Mouse (Mus musculus): ENCODE results near the gene Gm20897. TPM values are rescaled to one million over a fixed set of nuclear protein-coding genes. Genes with fewer than 3 reads are reported as not detected.
"Not testable (repeated sequence)": the region's sequence is repeated elsewhere in the genome, so short reads cannot be mapped to it uniquely, and the experiment has no call there.

Gene Gm20897
- polyA plus RNA-seq (2014; fragmentation: Nextera tagmentation; extraction: Ambion mirVana), result not detected in 2 replicates

DNA sequence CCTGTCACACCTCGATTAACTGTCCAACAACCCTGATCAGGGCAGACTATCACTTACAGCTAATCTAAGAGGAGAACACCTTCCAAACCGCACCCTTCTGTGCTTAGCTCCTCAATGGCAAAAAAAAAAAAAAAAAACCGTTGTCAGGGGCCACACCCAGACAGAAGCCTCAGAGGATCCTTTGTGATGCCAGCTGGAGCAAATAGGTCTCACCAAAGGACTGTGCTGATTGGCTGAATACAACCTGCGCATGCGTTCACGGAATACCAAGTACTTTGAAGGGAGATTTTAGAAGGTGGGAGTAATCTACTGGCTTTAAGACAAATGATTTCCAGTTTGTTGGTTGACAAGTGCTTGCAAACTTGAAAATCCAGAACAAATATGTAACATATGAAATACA is at the start of gene Gm20897:
Gene Gm20897, minus strand, starts transcription at position 101 of the 400 bp plus-strand sequence.
- not testable (repeated sequence) for H3K4me1 ChIP-seq (ENCODE audit: control insufficient read depth, insufficient read depth, low read length); H3K27ac ChIP-seq (ENCODE audit: low read length); H3K4me2 ChIP-seq (replicated peaks; ENCODE audit: low read depth, low read length); H3K4me3 ChIP-seq (ENCODE audit: low read depth, low read length); H3K9ac ChIP-seq (replicated peaks; ENCODE audit: low read depth, low read length); ATAC-seq (ENCODE audit: insufficient number of reproducible peaks, insufficient read depth, low FRiP score, low read depth); H3K36me3 ChIP-seq (ENCODE audit: control insufficient read depth, insufficient read depth, low read length); H3K27me3 ChIP-seq (ENCODE audit: control insufficient read depth, insufficient read depth, low read length); H3K9me3 ChIP-seq (ENCODE audit: control insufficient read depth, low read depth, low read length)
- WGBS, result 50% methylated on average over 1 of the region's 6 CpGs

Other genes with a start within 250 kb of the Gm20897 start
- not detected in 2 replicates for gene Gm21732, start 73.5 kb upstream of the Gm20897 start, polyA plus RNA-seq (2014; fragmentation: Nextera tagmentation; extraction: Ambion mirVana)